Comparison of ENCODE assay signal across 11 mouse cellular contexts in the genomic region with DNA sequence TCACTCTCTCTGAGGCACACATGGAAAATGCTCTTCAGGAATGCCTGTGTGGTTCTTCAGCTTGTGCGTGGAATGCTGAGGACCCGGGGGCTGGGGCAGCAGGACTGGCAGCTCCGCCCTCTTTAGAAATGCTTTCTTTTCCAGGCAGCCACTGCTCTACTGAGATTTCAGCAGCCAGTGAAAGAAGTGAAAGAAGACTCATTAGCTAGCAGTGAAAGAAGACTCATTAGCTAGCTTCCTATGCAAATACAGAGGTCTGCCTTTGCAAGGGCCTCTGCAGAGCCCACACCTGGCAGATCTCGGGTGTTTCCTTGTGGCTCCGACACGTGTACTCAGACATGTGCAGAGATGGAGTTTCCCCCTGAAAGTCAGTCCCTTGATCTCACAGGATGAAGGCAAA.
A peak's percentile ranks its signal among the peaks of the same experiment; 100 is the strongest.
DNase-seq lines count a peak whose midpoint lies in the region; ATAC-seq and TF ChIP-seq lines count a peak whose summit lies in the region.
"Had no signal": no experiment of that assay in that cellular context is flagged by ENCODE, and none has a peak within 500 bp of the region (broad histone marks: within the 10 kb centered on the region; RNA-seq: fewer than 3 reads in every experiment).

No protein-coding gene starts in this region.

- H3K4me2 ChIP-seq in stomach, embryonic 16.5 days (ENCODE audit: low read depth, low read length), result no peak overlapping the region
- H3K4me2 ChIP-seq in stomach, postnatal 0 days (replicated peaks; ENCODE audit: low read depth), result no peak overlapping the region
- 0 out of 2 replicates have a peak overlapping the region, but pooled peaks have one; percentile 2 for H3K4me2 ChIP-seq in limb, embryonic 14.5 days (replicated peaks; ENCODE audit: low read depth, low read length, severe bottlenecking)
- H3K4me2 ChIP-seq: heart, embryonic 11.5 days had no signal

- no peak for TF ChIP-seq CTCF in stomach, postnatal 0 days (IDR thresholded peaks at IDR 0.05; ENCODE audit: low read depth)

- no peaks in the 10 kb centered on the region for H3K9me3 ChIP-seq in stomach, embryonic 16.5 days (replicated peaks; ENCODE audit: control insufficient read depth, low read length)
- no peaks in the 10 kb centered on the region for H3K9me3 ChIP-seq in stomach, postnatal 0 days (ENCODE audit: control insufficient read depth, low read length)
- no peaks in the 10 kb centered on the region for H3K9me3 ChIP-seq in limb, embryonic 14.5 days (ENCODE audit: control insufficient read depth, low read length)

- no peaks in the 10 kb centered on the region for H3K36me3 ChIP-seq in stomach, embryonic 16.5 days (ENCODE audit: control insufficient read depth, insufficient read depth, low read length)
- no peaks in the 10 kb centered on the region for H3K36me3 ChIP-seq in stomach, postnatal 0 days (ENCODE audit: control insufficient read depth, insufficient read depth, low read length)
- no peaks in the 10 kb centered on the region for H3K36me3 ChIP-seq in limb, embryonic 14.5 days (ENCODE audit: control insufficient read depth, insufficient read depth, low read length)
- H3K36me3 ChIP-seq in splenic B cell, adult 2 months (ENCODE audit: control insufficient read depth, insufficient read depth, low read length, poor library complexity, severe bottlenecking), result no peaks in the 10 kb centered on the region

- H3K4me1 ChIP-seq in stomach, embryonic 16.5 days (ENCODE audit: control insufficient read depth, insufficient read depth, low read length), result no peaks in the 10 kb centered on the region
- H3K4me1 ChIP-seq in stomach, postnatal 0 days (replicated peaks; ENCODE audit: control insufficient read depth, insufficient read depth), result no peaks in the 10 kb centered on the region
- H3K4me1 ChIP-seq in limb, embryonic 14.5 days (ENCODE audit: control insufficient read depth, insufficient read depth, low read length), result peaks cover 10% of the 10 kb centered on the region

- intact Hi-C loops in heart, postnatal 10 days (cut with DNase I), result no loop called here

- 36% methylated on average over 6 of the region's 6 CpGs for WGBS in stomach, embryonic 16.5 days
- 29% methylated on average over 6 of the region's 6 CpGs for WGBS in stomach, postnatal 0 days
- 24% methylated on average over 6 of the region's 6 CpGs for WGBS in limb, embryonic 14.5 days

- DNase-seq in frontal cortex, postnatal 36 days (ENCODE audit: low spot score in 2 of 2), result no peak
- no peak for DNase-seq in stomach, postnatal 0 days (ENCODE audit: low spot score)
- no peak for DNase-seq in limb, embryonic 14.5 days (ENCODE audit: low spot score)
- peak; percentile 75 for DNase-seq in splenic B cell, adult 2 months (ENCODE audit: low read depth, low spot score)
- no peak for DNase-seq in layer of hippocampus, postnatal 14 days (ENCODE audit: low spot score in 2 of 2)
- DNase-seq in heart, postnatal 10 days, result no peak
- DNase-seq: cerebellum, adult 8-10 months had no signal

- H3K27ac ChIP-seq in stomach, embryonic 16.5 days (ENCODE audit: low read length), result no peak overlapping the region
- no peak overlapping the region for H3K27ac ChIP-seq in stomach, postnatal 0 days (replicated peaks)
- 0 out of 2 replicates have a peak overlapping the region, but pooled peaks have one; percentile 26 for H3K27ac ChIP-seq in limb, embryonic 14.5 days (replicated peaks; ENCODE audit: low read depth, low read length)
- H3K27ac ChIP-seq: liver, embryonic 14.5 days had no signal

- H3K9ac ChIP-seq in stomach, embryonic 16.5 days (ENCODE audit: low read length), result 0 out of 2 replicates have a peak overlapping the region, but pooled peaks have one; percentile 17
- H3K9ac ChIP-seq in stomach, postnatal 0 days (ENCODE audit: low read length), result no peak overlapping the region
- H3K9ac ChIP-seq in limb, embryonic 14.5 days (ENCODE audit: low read depth, low read length, severe bottlenecking), result peak overlapping the region; percentile 6; the same call in 1 of the 2 replicates
- H3K9ac ChIP-seq: liver, embryonic 14.5 days had no signal

- TF ChIP-seq EP300 in stomach, postnatal 0 days (optimal IDR thresholded peaks at IDR 0.05), result no peak

- TF ChIP-seq POLR2A in limb, embryonic 14.5 days (IDR thresholded peaks at IDR 0.05; ENCODE audit: borderline replicate concordance, extremely low read depth, insufficient read depth, insufficient read length), result no peak

- peak; percentile 62 for ATAC-seq in frontal cortex, adult (ENCODE audit: low TSS enrichment)
- ATAC-seq in stomach, embryonic 16.5 days (ENCODE audit: insufficient read depth, low FRiP score), result no peak
- no peak for ATAC-seq in stomach, postnatal 0 days (ENCODE audit: low FRiP score, low TSS enrichment)
- no peak for ATAC-seq in limb, embryonic 14.5 days (ENCODE audit: low FRiP score, low read depth)

- no peak overlapping the region for H3K4me3 ChIP-seq in stomach, embryonic 16.5 days (replicated peaks; ENCODE audit: low read length)
- H3K4me3 ChIP-seq in stomach, postnatal 0 days (ENCODE audit: low read depth, low read length), result no peak overlapping the region
- no peak overlapping the region for H3K4me3 ChIP-seq in limb, embryonic 14.5 days (replicated peaks; ENCODE audit: low read length)

- no peaks in the 10 kb centered on the region for H3K27me3 ChIP-seq in stomach, embryonic 16.5 days (ENCODE audit: control insufficient read depth, insufficient read depth, low read length)
- no peaks in the 10 kb centered on the region for H3K27me3 ChIP-seq in stomach, postnatal 0 days (ENCODE audit: control insufficient read depth, insufficient read depth, low read length)
- no peaks in the 10 kb centered on the region for H3K27me3 ChIP-seq in limb, embryonic 14.5 days (ENCODE audit: control insufficient read depth, insufficient read depth, low read length)
- no peaks in the 10 kb centered on the region for H3K27me3 ChIP-seq in splenic B cell, adult 2 months (ENCODE audit: control insufficient read depth, insufficient read depth, low read length, poor library complexity, severe bottlenecking)
